Mouse (Mus musculus) heart, embryonic 15.5 days (tissue): ENCODE measurements around the gene Ddx59. TPM values are rescaled to one million over a fixed set of nuclear protein-coding genes. Genes with fewer than 3 reads are reported as not detected.

Experiments used
- ATAC-seq: fragments of 200-750 bp; cut with Nextera tagmentation; replicated peaks from 2 replicates; pipeline ENCODE4 v1.8.0; 2017; ENCODE audit warnings: low read depth, moderate TSS enrichment; ENCODE audit not compliant: insufficient number of reproducible peaks, insufficient read depth, low FRiP score
- H3K27ac ChIP-seq: fragments of 300-500 bp; sonication (generic); 2 replicates; pipeline ENCODE4 v1.5.1; 2015; ENCODE audit warnings: mild to moderate bottlenecking, inconsistent platforms
- H3K27me3 ChIP-seq: fragments of 300-500 bp; sonication (generic); 2 replicates; pipeline ENCODE4 v1.6.1; 2015; ENCODE audit warnings: inconsistent platforms
- H3K36me3 ChIP-seq: fragments of 300-500 bp; sonication (generic); 2 replicates; pipeline ENCODE4 v1.6.1; 2015; ENCODE audit warnings: mild to moderate bottlenecking, inconsistent platforms
- H3K4me1 ChIP-seq: fragments of 300-500 bp; sonication (generic); replicated peaks from 2 replicates; pipeline ENCODE4 v1.6.1; 2015; ENCODE audit warnings: inconsistent platforms
- H3K4me2 ChIP-seq: fragments of 300-500 bp; sonication (generic); 2 replicates; pipeline ENCODE4 v1.6.1; 2015; ENCODE audit warnings: inconsistent platforms, mild to moderate bottlenecking, moderate library complexity
- H3K4me3 ChIP-seq: fragments of 300-500 bp; sonication (generic); 2 replicates; pipeline ENCODE4 v1.5.1; 2015; ENCODE audit warnings: mild to moderate bottlenecking, inconsistent platforms
- H3K9ac ChIP-seq: fragments of 300-500 bp; sonication (generic); 2 replicates; pipeline ENCODE4 v1.6.1; 2015; ENCODE audit warnings: mild to moderate bottlenecking, inconsistent platforms
- H3K9me3 ChIP-seq: fragments of 300-500 bp; sonication (generic); replicated peaks from 2 replicates; pipeline ENCODE4 v1.6.1; 2016; ENCODE audit warnings: inconsistent platforms
- WGBS: fragments of 180-500 bp; shearing (Covaris S2); methylation state at CpG from one replicate; pipeline ENCODE4 v1.1.7; 2015; ENCODE audit warnings: mixed read lengths; 5-methylcytosine and 5-hydroxymethylcytosine counted together
- polyA plus RNA-seq: library from polyadenylated mRNA; unstranded; fragments of >200 nt; fragmentation: Nextera tagmentation; extraction: Ambion mirVana; gene quantifications from 2 replicates; pipeline ENCODE4 v1.2.1, GENCODE M21; 2015

Gene Ddx59
- polyA plus RNA-seq, 1 experiment from 2014 or later: 11.8 TPM

DNA sequence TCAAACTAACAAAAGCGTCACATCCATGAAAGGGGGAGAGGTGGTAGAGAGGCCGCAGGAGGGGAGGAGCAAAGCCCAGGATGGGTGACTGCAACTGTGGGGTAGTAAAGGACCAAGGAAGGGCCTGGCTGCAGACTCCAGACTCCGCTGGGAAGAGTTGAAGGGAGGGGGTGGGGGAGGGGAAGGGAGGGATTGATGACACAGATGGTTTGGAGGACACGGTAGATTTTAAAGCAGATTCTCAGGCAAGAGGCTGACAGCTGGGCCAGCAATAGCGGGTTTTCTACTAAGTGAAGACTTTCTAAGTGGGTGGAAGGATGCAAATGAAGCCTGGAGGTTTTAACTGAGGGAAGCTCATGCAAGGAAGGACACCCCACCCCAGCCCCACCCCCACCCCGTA, 55.4 kb downstream of the Ddx59 start:
- Histone ChIP-seq H3K4me2 (no peak overlapping the region), H3K4me1 (peaks cover 14% of the 10 kb centered on the region), H3K27me3 (no peaks in the 10 kb centered on the region), H3K4me3 (no peak overlapping the region), H3K27ac (no peak overlapping the region), H3K9me3 (no peaks in the 10 kb centered on the region), H3K36me3 (peaks cover 16% of the 10 kb centered on the region), H3K9ac (no peak overlapping the region)
- ATAC-seq: no peak
- 39% methylated on average over 6 of the region's 6 CpGs for WGBS

Other genes starting within 250 kb of the Ddx59 start
- gene Mroh3, start 202.4 kb upstream of the Ddx59 start, polyA plus RNA-seq: not detected in 2 replicates
- gene Inava, start 181.0 kb upstream of the Ddx59 start, polyA plus RNA-seq: 0.45 and 3.8 TPM in 2 replicates
- 0.15 and 0.34 TPM in 2 replicates for gene Gpr25, start 154.4 kb upstream of the Ddx59 start, polyA plus RNA-seq
- 5.6 and 6.0 TPM in 2 replicates for gene Camsap2, start 69.2 kb upstream of the Ddx59 start, polyA plus RNA-seq
- gene Kif14, start 51.1 kb downstream of the Ddx59 start, polyA plus RNA-seq: 2.8 and 4.1 TPM in 2 replicates
- 11.7 and 12.6 TPM in 2 replicates for gene Zfp281, start 209.6 kb downstream of the Ddx59 start, polyA plus RNA-seq